Mouse (Mus musculus): ENCODE measurements around the gene Gm10471. TPM values are rescaled to one million over a fixed set of nuclear protein-coding genes. Genes with fewer than 3 reads are reported as not detected.
"Not testable (repeated sequence)": the region's sequence is repeated elsewhere in the genome, so short reads cannot be mapped to it uniquely, and the experiment has no call there.

Gene Gm10471
- 0.01 and 0.03 TPM in 2 replicates for polyA plus RNA-seq (2012; rRNA removed)

- DNase-seq (ENCODE audit: low spot score) = not testable (repeated sequence)
These were observed at the start of gene Gm10471 for GRCm38 (mm10) chr5:26089191-26089590. Gm10471 (minus strand) TSS chr5:26089291.

- DNase-seq (ENCODE audit: low spot score) = not testable (repeated sequence)
These were observed 32.2 kb upstream of the Gm10471 start, which contains the start of gene Gm10220 for GRCm38 (mm10) chr5:26121321-26121720. Gm10220 (minus strand) TSS chr5:26121421.

- not testable (repeated sequence) for DNase-seq (ENCODE audit: low spot score)
These were observed 16.2 kb upstream of the Gm10471 start, which contains the start of gene 5031410I06Rik for GRCm38 (mm10) chr5:26105262-26105661. 5031410I06Rik (minus strand) TSS chr5:26105362.

GRCm38 (mm10) chr5:26079023-26079422 lies 10.1 kb downstream of the Gm10471 start:
- DNase-seq (ENCODE audit: low spot score) = not testable (repeated sequence)

- DNase-seq (ENCODE audit: low spot score) = no peak
These were observed 18.4 kb downstream of the Gm10471 start for GRCm38 (mm10) chr5:26070716-26071115.

GRCm38 (mm10) chr5:26058481-26058880 lies 30.6 kb downstream of the Gm10471 start, which contains the start of gene Gm7347:
Gm7347 (minus strand) TSS chr5:26058581.
- not testable (repeated sequence) for DNase-seq (ENCODE audit: low spot score)

- not testable (repeated sequence) for DNase-seq (ENCODE audit: low spot score)
These were observed 49.6 kb downstream of the Gm10471 start, which contains the start of gene Speer4a for GRCm38 (mm10) chr5:26039458-26039857. Speer4a (minus strand) TSS chr5:26039558.

Other genes with a start within 250 kb of the Gm10471 start
- gene Gm21663, start 146.9 kb downstream of the Gm10471 start, polyA plus RNA-seq (2012; rRNA removed) = not detected in 2 replicates
- 0.07 and 0.10 TPM in 2 replicates for gene Gm21671, start 134.9 kb downstream of the Gm10471 start, polyA plus RNA-seq (2012; rRNA removed)
- not detected in 2 replicates for gene Gm21680, start 116.6 kb downstream of the Gm10471 start, polyA plus RNA-seq (2012; rRNA removed)
- not detected in 2 replicates for gene Gm21698, start 100.6 kb downstream of the Gm10471 start, polyA plus RNA-seq (2012; rRNA removed)
- 0.21 TPM in 1 of 2 replicates, not detected in the other for gene Gm1979, start 84.5 kb downstream of the Gm10471 start, polyA plus RNA-seq (2012; rRNA removed)
- gene Gm5862, start 66.4 kb downstream of the Gm10471 start, polyA plus RNA-seq (2012; rRNA removed) = not detected in 2 replicates
- 0.25 and 0.35 TPM in 2 replicates for gene Speer4a, start 49.7 kb downstream of the Gm10471 start, polyA plus RNA-seq (2012; rRNA removed)
- 0.03 and 0.04 TPM in 2 replicates for gene Gm7347, start 30.7 kb downstream of the Gm10471 start, polyA plus RNA-seq (2012; rRNA removed)
- not detected in 2 replicates for gene 5031410I06Rik, start 16.1 kb upstream of the Gm10471 start, polyA plus RNA-seq (2012; rRNA removed)
- gene Gm10220, start 32.1 kb upstream of the Gm10471 start, polyA plus RNA-seq (2012; rRNA removed) = 0.03 TPM in 1 of 2 replicates, not detected in the other
- 2.5 and 2.6 TPM in 2 replicates for gene Gm7361, start 168.4 kb upstream of the Gm10471 start, polyA plus RNA-seq (2012; rRNA removed)

Data from urinary bladder, adult 2 months (tissue).